Mouse (Mus musculus): ENCODE data around the gene Mbd3. TPM values are rescaled to one million over a fixed set of nuclear protein-coding genes. Genes with fewer than 3 reads are reported as not detected.

The Mbd3 gene
- total and polyA plus RNA-seq, 3 experiments = 48.7 to 131 (median 67.0) TPM

DNA sequence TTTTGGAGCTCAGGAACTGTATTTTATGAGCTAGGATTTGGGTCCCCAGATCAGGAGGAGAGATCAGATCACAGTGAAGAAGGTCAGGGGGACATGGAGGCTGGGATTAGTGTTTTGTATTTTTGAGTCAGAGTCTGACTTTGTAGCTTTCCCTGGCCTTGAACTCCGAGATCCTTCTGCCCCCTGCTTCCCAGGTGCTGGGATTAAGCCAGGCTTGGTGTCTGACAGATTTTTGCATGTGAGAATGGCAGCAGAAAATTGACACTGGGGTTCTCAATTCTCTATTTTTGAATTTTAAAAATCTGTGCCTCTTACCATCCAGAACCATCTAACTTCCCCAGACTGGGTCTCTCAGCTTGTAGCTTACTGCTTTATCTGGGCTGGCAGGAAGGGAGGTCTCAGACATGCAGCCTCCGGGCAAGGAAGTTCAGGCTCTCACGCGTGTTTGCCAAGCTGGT lies 1.4 kb upstream of the Mbd3 start:
- TF ChIP-seq ELF1 (IDR thresholded peaks at IDR 0.05; ENCODE audit: low read depth, low read length) (no peak), ZC3H11A (IDR thresholded peaks at IDR 0.05; ENCODE audit: low read depth, low read length) (no peak), POLR2AphosphoS2 (IDR thresholded peaks at IDR 0.05; ENCODE audit: low read depth, low read length) (0 out of 2 replicates have a peak, but pooled peaks have one; percentile 24)
- peaks cover 37 to 56% of the 10 kb centered on the region in 2 experiments for H3K36me3 ChIP-seq (replicated peaks in 1 of 2; ENCODE audit: control insufficient read depth in 1 of 2, insufficient read depth in 1 of 2, low read length in 1 of 2)
- H3K9me3 ChIP-seq (replicated peaks; ENCODE audit: low read length) = peaks cover 9% of the 10 kb centered on the region
- dilution Hi-C loops (cut with MboI; ENCODE audit: extremely low pct_ligation_motif_present, extremely low pct_unique_long_range_greater_than_20kb, low sequenced_read_pairs) = no loop called here
- H3K27ac ChIP-seq (ENCODE audit: insufficient read depth, low read depth) = peak overlapping the region; percentile 89
- peak overlapping the region; percentile 78 for H3K9ac ChIP-seq (ENCODE audit: insufficient read depth, low read depth)
- H3K4me2 ChIP-seq (ENCODE audit: insufficient read depth, low read depth, poor library complexity, severe bottlenecking) = peak overlapping the region; percentile 76
- in situ Hi-C loops (cut with MboI; ENCODE audit: low pct_ligation_motif_present, low pct_unique_long_range_greater_than_20kb, low sequenced_read_pairs) = no loop called here
- peaks cover 25 to 54% of the 10 kb centered on the region in 2 experiments for H3K4me1 ChIP-seq (ENCODE audit: control insufficient read depth in 1 of 2, insufficient read depth in 2 of 2)
- no peaks in the 10 kb centered on the region for H3K27me3 ChIP-seq (replicated peaks)
- peak overlapping the region in 2 of 3 experiments; percentile 60 to 63 for H3K4me3 ChIP-seq (replicated peaks in 1 of 3; ENCODE audit: low read depth in 2 of 3, low read length in 2 of 3, poor library complexity in 1 of 3)
- peaks cover 35% of the 10 kb centered on the region for H3K79me2 ChIP-seq (replicated peaks; ENCODE audit: control insufficient read depth, extremely low read depth, insufficient read depth, poor library complexity, severe bottlenecking)
- no peak for DNase-seq (ENCODE audit: extremely low read depth)

DNA sequence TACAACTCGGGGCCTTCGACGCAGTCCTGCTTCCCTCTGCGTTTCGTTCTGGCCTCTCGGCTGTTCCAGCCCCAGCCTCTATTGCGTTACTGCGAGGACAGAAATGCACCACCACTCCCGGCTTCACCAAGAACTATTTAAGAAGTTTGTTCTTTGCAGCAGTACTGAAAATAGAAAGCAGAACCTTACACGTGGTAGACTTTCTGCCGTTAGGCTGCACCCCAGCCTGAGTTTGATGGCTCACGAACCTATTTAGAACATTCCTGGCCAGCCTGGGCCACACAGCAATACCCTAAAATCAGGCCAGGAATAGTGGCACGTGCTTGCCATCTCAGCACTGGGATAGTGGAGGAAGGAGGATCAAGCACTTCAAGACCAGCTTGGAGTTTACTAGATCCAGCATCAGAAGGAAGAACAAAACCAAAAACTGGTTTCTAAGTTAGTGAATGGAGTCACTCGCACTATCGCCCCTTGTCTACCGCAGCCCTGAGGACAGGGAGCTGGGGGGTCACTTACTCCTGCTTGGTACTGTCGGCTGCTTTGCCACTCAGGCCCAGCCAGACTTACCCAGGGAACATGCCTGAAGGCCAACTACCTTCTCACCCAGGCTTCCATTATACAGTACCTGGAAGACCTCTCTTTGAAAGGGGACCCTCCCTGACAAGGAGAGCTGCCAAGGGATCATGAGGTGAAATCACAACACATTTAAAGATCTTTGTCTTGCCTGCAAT lies 788 bp upstream of the Mbd3 start:
- H3K27me3 ChIP-seq (replicated peaks) = no peaks in the 10 kb centered on the region
- H3K4me1 ChIP-seq (ENCODE audit: control insufficient read depth in 1 of 2, insufficient read depth in 2 of 2) = peaks cover 23 to 54% of the 10 kb centered on the region in 2 experiments
- in situ Hi-C loops (cut with MboI; ENCODE audit: low pct_ligation_motif_present, low pct_unique_long_range_greater_than_20kb, low sequenced_read_pairs) (no loop called here), dilution Hi-C loops (cut with MboI; ENCODE audit: extremely low pct_ligation_motif_present, extremely low pct_unique_long_range_greater_than_20kb, low sequenced_read_pairs) (no loop called here)
- peak overlapping the region; percentile 60 to 63 (median 61) for H3K4me3 ChIP-seq (replicated peaks in 1 of 3; ENCODE audit: low read depth in 2 of 3, low read length in 2 of 3, poor library complexity in 1 of 3)
- H3K27ac ChIP-seq (ENCODE audit: insufficient read depth, low read depth) = peak overlapping the region; percentile 89
- no peak for DNase-seq (ENCODE audit: extremely low read depth)
- H3K36me3 ChIP-seq (replicated peaks in 1 of 2; ENCODE audit: control insufficient read depth in 1 of 2, insufficient read depth in 1 of 2, low read length in 1 of 2) = peaks cover 42 to 56% of the 10 kb centered on the region in 2 experiments
- peaks cover 29% of the 10 kb centered on the region for H3K79me2 ChIP-seq (replicated peaks; ENCODE audit: control insufficient read depth, extremely low read depth, insufficient read depth, poor library complexity, severe bottlenecking)
- TF ChIP-seq POLR2A (IDR thresholded peaks at IDR 0.05; ENCODE audit: low read depth, low read length) (0 out of 2 replicates have a peak, but pooled peaks have one; percentile 3), MYC (IDR thresholded peaks at IDR 0.05; ENCODE audit: low read depth, low read length) (peak; percentile 88), MAX (IDR thresholded peaks at IDR 0.05; ENCODE audit: low read length) (peak; percentile 86), BHLHE40 (IDR thresholded peaks at IDR 0.05; ENCODE audit: low read depth, low read length) (peak; percentile 77), MXI1 (IDR thresholded peaks at IDR 0.05; ENCODE audit: low read depth, low read length) (peak; percentile 84), ZMIZ1 (IDR thresholded peaks at IDR 0.05; ENCODE audit: low read depth, low read length) (no peak), HCFC1 (IDR thresholded peaks at IDR 0.05; ENCODE audit: low read depth, low read length) (no peak)
- peak overlapping the region; percentile 78 for H3K9ac ChIP-seq (ENCODE audit: insufficient read depth, low read depth)
- peaks cover 9% of the 10 kb centered on the region for H3K9me3 ChIP-seq (replicated peaks; ENCODE audit: low read length)
- H3K4me2 ChIP-seq (ENCODE audit: insufficient read depth, low read depth, poor library complexity, severe bottlenecking) = peak overlapping the region; percentile 76

DNA sequence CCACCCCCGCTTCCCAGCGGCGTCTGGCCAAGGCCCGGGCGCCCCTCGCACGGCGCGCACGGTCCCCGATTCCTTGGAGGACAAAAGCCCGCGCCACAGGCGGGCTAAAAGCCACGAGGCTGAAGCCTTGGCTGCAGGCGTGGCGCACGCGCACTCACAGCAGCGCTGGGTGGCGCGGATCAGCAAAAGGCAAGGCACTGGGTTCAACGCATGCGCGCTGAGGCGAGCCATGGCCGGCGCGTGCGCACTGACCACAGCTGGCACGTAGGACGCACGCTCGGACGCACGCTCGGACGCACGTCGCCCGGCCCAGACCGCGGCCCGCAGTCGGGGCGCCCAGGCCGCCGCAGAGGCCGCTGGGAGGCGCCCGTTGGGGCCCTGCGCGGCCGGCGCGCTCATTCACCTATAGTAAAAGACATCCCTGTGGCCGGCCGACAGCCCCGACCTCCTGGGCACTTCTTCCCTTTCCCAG lies 595 bp downstream of the Mbd3 start:
- Histone ChIP-seq H3K4me2 (ENCODE audit: insufficient read depth, low read depth, poor library complexity, severe bottlenecking) (peak overlapping the region; percentile 68), H3K9ac (ENCODE audit: insufficient read depth, low read depth) (peak overlapping the region; percentile 96), H3K27ac (ENCODE audit: insufficient read depth, low read depth) (peak overlapping the region; percentile 92), H3K36me3 (replicated peaks in 1 of 2; ENCODE audit: control insufficient read depth in 1 of 2, insufficient read depth in 1 of 2, low read length in 1 of 2) (peaks cover 44 to 56% of the 10 kb centered on the region in 2 experiments), H3K4me1 (ENCODE audit: control insufficient read depth in 1 of 2, insufficient read depth in 2 of 2) (peaks cover 18 to 47% of the 10 kb centered on the region in 2 experiments), H3K9me3 (replicated peaks; ENCODE audit: low read length) (peaks cover 7% of the 10 kb centered on the region), H3K79me2 (replicated peaks; ENCODE audit: control insufficient read depth, extremely low read depth, insufficient read depth, poor library complexity, severe bottlenecking) (peaks cover 18% of the 10 kb centered on the region), H3K27me3 (replicated peaks) (no peaks in the 10 kb centered on the region), H3K4me3 (replicated peaks in 1 of 3; ENCODE audit: low read depth in 2 of 3, low read length in 2 of 3, poor library complexity in 1 of 3) (peak overlapping the region; percentile 61 to 78 (median 63))
- in situ Hi-C loops (cut with MboI; ENCODE audit: low pct_ligation_motif_present, low pct_unique_long_range_greater_than_20kb, low sequenced_read_pairs) (no loop called here), dilution Hi-C loops (cut with MboI; ENCODE audit: extremely low pct_ligation_motif_present, extremely low pct_unique_long_range_greater_than_20kb, low sequenced_read_pairs) (no loop called here)
- DNase-seq (ENCODE audit: extremely low read depth) = peak; percentile 97
- no peak for TF ChIP-seq EP300 (IDR thresholded peaks at IDR 0.05; ENCODE audit: low read length)
- TF ChIP-seq IRF4 (IDR thresholded peaks at IDR 0.05; ENCODE audit: low read depth, low read length) = no peak
- TF ChIP-seq USF2 (conservative IDR thresholded peaks at IDR 0.05; ENCODE audit: low read depth, low read length) = no peak
- TF ChIP-seq MXI1 (IDR thresholded peaks at IDR 0.05; ENCODE audit: low read depth, low read length) = peak; percentile 91
- TF ChIP-seq POLR2AphosphoS2 (IDR thresholded peaks at IDR 0.05; ENCODE audit: low read depth, low read length) = no peak; the same call in 1 of the 2 replicates
- TF ChIP-seq TBP (conservative IDR thresholded peaks at IDR 0.05; ENCODE audit: low read depth, low read length) = 0 out of 2 replicates have a peak, but pooled peaks have one; percentile 44
- no peak for TF ChIP-seq RCOR1 (conservative IDR thresholded peaks at IDR 0.05; ENCODE audit: low read depth, low read length)
- TF ChIP-seq POLR2A (IDR thresholded peaks at IDR 0.05; ENCODE audit: low read depth, low read length) = peak; percentile 85
- no peak; the same call in 1 of the 2 replicates for TF ChIP-seq CHD2 (IDR thresholded peaks at IDR 0.05; ENCODE audit: low read length)
- no peak for TF ChIP-seq E2F4 (IDR thresholded peaks at IDR 0.05; ENCODE audit: insufficient replicate concordance, low read depth, low read length)
- no peak for TF ChIP-seq JUND (conservative IDR thresholded peaks at IDR 0.05; ENCODE audit: low read depth, low read length)
- no peak for TF ChIP-seq USF1 (IDR thresholded peaks at IDR 0.05; ENCODE audit: low read depth, low read length)
- TF ChIP-seq ZMIZ1 (IDR thresholded peaks at IDR 0.05; ENCODE audit: low read depth, low read length) = peak; percentile 76; the same call in 1 of the 2 replicates
- TF ChIP-seq ZKSCAN1 (IDR thresholded peaks at IDR 0.05; ENCODE audit: borderline replicate concordance, low read depth, low read length) = no peak
- TF ChIP-seq GABPA (IDR thresholded peaks at IDR 0.05; ENCODE audit: insufficient replicate concordance, low read depth, low read length) = no peak
- TF ChIP-seq JUN (IDR thresholded peaks at IDR 0.05; ENCODE audit: insufficient read depth, low read depth, low read length) = no peak
- no peak; the same call in 1 of the 2 replicates for TF ChIP-seq ETS1 (conservative IDR thresholded peaks at IDR 0.05; ENCODE audit: low read depth, low read length)
